Mouse (Mus musculus) embryo, embryonic 9.5 days (tissue): ENCODE measurements around the gene Gm49387.

Source experiments
- DNase-seq: peaks from one replicate; pipeline ENCODE4 v3.0.0-alpha.2; 2017; ENCODE audit errors: extremely low spot score

The Gm49387 gene

DNA sequence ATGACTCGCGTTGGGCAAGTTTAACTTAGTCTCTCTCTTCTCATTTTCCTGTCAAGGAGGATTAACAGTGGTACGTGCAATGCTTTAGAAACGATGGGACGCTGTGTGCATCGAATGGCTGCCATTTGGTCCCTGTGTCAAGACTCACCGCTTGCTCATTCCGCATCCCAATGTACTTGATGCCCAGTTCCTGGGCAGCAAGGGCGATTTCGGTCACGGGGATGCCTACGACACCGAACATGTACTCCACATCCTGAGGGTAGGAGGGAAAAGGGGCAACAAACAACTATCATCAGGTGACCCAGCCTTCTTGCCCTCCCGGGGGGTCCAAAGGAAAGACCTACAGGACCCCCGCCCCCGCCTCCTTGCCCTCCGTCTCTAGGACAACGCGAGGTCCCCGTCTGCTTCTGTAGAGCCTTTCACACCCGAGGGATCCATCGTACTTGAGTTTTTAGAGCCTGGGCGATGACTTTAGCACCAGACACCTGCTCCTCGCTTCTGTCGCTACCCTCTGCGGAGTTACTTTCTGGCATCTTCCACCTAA, at the start of gene Gm49387:
TSS of gene Gm49387 (minus strand) at position 533 of the 544 bp plus-strand sequence.
- DNase-seq: no peak

DNA sequence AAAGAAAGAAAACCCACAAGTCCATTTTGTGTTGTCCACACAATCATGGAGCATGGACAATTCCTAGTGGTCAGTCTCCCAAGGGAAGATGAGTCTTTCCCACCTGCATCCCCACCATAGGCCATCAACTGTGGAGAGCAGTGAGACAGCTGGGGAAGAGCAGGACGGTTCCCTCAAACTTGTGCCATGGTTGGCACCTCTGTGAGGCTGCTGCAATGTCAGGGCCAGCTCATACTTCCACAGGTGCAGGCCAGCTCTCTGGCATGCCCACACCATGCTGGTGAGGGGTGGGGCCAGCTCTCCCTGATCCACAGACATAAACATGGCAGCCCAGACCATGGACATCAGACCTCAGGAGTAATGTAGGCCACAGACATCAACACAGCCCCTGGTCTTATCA, 45.6 kb upstream of the Gm49387 start:
- no peak for DNase-seq

DNA sequence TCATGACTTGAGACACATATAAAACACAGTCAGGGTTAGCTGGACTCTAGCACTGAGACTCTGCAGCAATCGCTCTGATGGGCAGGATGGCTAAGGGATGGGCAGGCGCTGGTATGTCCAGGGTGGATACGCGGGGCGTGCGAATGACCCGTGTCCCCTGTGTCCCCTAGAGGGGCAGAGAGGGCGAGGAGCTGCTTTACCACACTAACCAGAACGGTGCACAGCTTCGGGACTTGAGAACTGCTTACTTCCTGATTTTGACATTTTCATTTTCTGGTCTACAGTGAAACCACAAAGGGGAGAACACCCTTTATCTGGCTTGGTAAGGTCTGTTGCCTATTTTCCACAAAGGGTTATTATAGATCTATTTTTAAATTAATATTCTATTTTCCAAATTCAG, 45.0 kb upstream of the Gm49387 start:
- no peak for DNase-seq

DNA sequence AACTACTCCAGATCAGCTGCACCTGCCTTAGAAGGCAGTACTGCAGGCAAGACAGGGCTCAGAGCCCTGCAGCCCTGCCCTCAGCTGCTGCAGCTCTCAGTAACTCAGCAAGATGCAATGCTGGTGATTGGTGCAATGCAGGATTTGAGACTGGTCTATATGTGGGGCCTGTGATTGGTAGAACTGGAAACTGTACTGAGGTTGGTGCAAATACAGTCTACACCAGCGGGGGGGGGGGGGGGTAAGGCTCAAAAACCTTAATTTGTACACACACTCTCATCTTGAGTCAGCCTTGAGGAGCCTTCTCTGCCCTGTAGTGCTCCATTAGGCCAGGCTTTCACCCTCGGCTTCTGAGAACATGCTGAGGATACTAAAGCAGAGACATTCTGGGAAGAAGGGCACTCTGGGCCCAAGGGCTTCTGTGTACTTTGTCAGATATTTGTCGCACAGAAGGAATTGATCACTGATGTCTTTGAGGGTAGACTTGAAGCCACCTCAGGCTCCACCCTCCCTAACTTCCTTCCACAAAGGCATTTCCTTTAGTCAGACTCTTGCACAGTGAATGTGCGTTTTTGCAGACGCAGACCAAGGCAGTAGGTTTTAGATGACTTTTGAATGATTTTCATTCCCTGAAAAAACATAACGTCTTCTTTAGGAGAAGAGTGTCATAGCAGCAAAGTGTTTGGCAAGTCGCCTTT, 43.8 kb upstream of the Gm49387 start:
- no peak for DNase-seq

DNA sequence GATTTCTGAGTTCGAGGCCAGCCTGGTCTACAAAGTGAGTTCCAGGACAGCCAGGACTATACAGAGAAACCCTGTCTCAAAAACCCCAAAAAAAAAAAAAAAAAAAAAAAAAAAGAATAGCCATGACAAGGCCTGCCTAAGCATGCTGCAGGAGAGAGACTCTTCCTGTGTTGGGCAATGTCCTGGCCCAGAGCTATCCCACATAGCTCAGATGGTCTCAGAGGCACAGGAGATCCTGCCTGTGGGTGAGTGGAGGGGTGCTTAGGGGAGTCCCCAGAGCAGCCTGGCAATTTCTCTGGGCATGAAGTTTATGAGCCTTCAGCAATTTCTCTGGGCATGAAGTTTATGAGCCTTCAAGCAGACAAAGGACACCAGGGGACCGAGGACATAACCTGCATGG, 42.9 kb upstream of the Gm49387 start:
- DNase-seq: no peak

DNA sequence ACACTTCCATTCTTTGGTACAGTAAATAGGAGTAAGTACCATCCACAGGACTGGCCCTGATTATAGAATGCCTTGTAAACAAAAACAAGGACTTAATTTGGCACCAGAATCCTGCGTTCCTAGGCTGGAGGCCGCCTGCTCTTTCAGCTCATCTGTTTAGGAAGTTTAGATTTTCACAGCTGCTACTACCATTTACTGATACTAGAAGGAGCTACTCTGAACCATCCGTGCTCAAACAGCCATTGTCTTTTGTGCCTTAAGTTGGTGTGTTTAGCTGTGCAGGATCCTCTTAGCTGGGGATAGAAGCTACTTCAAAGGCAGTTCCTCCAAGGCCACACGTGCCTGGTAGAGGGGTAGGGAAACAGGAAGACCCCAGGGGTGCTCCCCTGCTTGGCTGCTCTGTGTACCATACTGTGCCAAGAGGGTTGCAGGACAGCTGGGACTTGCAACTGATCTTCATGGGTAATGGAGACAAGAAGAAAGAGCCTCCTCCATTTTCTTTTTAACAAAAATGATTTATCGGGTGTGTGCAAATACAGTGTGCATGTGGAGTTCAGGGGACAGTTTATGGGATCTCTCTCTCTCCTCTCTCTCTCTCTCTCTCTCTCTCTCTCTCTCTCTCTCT, 41.4 kb upstream of the Gm49387 start:
- no peak for DNase-seq

DNA sequence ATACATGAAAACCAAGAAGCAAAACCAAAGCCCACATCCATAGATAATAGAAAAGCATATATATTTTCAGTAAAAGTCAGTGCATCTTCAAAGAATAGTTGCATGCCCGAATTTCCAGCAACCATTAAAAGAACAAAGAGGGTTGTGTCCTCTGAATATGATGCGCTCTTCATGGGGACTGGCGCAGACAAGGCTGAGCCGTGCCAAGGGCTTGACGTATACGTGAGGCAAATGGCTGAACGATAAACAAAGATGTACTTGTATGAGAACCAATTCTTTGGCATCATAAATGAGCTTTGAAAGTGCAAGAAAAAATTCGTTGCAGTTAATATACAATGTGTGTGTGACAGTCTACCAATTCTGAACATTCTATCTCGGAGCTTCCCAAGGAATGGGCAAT, 40.6 kb upstream of the Gm49387 start:
- no peak for DNase-seq

DNA sequence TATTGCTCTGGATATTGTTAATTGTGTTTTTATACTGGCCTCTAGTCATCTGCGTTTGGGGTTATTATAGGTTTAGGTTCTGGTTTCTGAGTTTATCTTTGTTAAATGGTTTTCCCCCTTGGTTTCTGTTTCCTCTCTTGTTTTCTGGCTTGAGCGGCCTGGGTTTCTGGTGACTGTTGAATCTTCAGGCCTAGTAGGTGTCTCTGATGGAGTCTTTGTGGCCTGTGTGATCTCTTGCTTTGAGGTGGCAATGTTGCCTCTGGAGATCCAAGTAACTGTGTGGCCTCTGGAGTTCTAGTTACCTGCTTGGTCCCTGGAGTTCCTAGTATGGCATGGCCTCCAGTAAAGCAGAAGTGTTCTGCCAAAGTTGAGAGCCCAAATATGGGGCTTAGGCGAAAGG, 40.0 kb upstream of the Gm49387 start:
- no peak for DNase-seq

DNA sequence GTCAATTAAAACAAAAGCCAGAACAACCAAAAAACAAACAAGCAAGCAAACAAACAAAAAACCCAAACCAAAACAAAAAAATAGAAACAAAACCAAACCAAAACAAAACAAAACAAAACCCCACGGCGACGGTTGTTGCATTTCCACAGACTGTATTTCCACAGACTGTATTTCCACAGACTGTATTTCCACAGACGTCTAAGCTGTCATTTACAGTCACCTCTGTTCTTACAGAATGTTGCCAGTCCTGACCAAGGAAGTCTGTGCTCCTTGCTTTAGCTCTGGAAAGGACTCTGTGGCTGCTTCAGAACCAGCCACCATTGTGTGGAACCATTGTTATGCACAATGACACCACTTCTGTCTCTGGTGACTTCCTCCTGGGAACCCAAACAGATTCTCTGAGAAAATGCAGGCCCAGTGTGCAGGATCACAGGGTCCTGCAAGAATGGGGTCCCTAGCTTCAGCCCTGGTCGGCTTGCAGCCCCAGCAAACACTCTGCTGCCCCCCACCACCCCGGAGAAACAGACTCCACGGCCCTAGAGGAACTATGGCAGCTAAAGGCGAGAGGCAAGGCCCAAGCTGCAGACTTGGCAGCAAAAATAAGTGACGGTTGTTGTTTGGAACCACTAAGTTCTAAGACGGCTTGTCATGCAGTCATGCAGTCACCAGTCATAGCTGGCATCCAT, 31.1 kb upstream of the Gm49387 start:
- DNase-seq: no peak

DNA sequence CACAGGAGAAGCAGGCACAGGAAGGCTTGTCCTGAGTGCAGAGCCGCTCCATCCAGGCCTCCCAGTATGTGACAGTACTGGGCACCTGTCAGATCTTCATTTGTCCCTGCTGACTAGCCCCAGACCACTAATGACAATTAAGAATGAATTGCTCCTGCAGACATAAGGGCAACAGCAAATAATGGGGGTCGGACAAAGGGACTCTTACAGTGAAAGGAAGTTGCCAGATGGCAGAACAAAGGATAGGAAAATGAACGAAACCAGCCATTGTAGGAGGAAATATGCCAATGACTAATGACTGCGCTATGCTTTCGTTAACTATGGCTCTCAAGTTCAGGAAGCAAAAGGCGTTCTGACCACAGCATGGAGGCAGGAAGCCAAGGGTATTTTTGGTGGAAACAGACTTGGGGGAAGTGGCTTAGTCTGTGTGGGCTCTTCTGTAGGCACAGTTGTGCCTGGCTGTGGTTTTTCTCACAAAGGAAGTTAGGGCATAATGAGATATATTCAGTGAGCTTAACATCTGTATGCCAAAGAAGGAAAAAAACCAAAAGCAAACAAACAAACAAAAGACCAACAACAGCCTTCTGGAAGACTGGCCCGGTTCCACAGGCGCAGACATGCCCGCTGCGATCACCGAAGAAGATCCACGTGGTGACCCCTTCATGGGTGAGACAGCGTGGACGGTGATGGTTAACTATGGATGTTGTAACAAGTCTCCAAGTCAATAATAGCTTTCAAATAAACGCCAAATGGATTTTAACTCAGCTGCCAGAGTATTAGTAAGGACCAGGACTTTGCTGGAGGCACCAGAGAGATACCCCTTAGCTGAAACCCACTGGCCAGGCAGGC, 29.2 kb upstream of the Gm49387 start:
- peak; percentile 27 for DNase-seq

DNA sequence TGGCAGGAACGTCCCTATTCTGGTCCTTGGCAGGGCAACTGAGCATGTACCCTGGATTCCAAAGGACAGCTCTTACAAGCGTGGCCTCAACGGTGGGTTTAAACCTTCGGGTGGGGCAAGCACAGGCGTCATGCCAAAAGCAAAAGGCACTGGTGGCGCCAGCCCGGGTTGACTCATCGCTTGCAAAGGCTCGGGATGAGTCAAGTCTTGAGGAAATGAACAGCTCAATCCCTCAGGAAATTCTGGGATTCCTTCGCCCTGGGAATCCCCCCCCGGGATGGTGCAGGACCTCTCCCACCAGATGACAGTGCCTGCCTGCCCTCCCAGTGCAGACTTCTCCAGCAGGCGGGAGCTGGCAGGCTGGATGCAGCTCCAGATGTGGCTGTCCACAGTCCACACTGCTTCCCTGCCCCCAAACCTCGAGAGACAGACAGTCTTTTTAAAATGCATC, 28.5 kb upstream of the Gm49387 start:
- no peak for DNase-seq

DNA sequence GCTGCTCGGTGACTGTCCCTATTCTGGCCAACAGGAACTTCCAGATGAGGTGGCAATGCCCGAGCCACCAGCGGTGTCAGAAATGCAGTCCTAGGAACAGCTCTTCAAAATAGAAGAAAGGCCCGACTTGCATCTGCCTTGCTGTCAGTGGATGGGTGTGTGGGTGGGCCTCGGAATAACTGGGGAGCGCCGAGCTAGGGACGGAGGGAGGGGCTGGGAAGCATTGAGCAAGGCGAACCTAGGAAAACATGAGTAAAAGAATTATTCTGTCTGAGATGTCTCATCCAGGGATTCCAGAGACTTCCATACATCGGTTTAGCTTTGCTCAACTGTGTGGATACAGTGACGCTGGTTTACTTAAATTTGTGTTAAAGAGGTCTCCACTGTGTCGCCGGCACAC, 27.6 kb upstream of the Gm49387 start:
- no peak for DNase-seq

DNA sequence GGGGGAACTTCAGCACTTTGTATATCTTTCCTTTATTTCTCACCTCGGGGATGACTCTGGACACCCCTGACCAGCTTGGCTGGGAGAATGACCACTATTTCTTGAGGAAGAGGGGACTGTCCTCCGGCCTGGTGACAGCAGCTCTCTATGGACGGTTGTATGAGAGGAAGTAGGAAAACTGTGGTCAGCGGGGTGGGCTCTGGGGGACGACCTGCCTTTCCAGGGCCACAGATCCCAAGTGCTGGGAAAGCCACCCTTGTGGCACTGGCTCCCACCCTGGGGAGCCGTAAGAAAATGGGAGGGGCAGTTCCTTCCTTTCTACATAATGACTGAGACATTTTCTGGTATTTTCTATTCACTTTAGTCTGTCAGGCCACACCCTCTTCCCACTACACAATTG, 27.1 kb upstream of the Gm49387 start:
- DNase-seq: no peak

DNA sequence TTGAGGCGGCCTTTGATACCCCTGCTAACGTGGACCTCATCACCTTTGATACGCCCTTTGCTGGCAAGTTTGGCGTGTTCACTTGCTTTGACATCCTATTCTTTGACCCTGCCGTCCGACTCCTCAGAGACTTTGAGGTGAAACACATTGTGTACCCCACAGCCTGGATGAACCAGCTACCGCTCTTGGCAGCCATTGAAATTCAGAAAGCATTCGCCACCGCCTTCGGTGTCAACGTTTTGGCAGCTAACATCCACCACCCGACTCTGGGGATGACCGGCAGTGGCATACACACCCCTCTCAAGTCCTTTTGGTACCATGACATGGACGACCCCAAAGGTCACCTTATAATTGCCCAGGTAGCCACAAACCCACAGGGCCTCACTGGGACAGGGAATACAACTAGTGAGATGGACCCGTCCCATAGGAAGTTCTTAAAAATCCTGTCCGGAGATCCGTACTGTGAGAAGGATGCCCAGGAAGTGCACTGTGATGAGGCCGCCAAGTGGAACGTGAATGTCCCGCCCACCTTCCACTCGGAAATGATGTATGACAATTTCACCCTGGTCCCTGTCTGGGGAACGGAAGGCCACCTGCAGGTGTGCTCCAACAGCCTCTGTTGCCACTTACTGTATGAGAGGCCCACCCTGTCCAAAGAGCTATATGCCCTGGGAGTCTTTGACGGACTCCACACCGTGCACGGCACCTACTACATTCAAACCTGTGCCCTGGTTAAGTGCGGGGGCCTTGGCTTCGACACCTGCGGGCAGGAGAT, 26.4 kb upstream of the Gm49387 start:
- DNase-seq: no peak

DNA sequence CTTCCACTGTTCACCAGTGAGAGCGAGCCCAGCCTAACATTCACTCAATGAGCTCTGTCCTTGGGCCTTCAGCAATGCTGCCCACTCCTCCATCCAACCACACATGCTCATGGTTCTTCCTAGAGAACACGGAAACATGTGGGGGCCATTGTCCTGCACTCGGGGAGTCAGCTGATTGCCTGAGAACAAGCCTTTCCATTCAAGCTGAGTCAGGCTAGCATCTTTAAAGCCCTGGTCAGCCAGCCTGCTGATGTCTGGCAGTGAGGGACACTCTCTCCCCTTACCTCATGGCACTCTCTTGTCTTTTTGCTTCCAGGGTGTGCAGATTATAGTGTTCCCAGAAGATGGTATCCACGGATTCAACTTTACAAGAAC, 24.9 kb upstream of the Gm49387 start:
- no peak for DNase-seq

DNA sequence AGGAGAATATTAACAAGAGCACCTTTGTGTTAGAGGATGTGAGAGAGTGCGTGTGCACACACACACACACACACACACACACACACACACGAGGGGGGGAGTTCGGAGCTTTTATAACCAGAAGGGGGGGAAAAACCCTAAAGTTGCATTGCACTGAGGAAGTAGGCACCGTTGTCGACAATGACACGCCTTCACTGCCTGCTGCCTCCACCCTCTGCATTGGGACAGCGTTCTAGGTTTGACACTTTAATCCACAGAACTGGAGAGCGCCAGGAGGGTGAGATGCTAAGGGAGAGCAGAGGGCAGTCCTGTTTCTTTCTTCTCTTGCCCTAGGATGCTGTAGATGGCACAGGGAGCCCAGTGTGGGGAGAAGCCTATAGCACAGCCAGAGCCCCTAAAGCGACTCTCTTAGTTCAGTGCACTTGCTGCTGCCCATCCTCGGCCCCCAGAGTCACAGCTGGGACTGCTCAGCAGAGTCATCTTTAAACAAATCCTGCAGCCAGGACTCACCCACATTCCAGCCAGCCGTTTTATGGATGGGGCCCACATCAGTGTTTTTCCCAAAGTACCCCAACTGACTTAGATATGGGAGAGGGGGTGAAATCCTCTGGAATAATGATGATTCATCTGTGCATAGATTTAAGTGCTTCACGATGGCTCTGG, 24.4 kb upstream of the Gm49387 start:
- no peak for DNase-seq

DNA sequence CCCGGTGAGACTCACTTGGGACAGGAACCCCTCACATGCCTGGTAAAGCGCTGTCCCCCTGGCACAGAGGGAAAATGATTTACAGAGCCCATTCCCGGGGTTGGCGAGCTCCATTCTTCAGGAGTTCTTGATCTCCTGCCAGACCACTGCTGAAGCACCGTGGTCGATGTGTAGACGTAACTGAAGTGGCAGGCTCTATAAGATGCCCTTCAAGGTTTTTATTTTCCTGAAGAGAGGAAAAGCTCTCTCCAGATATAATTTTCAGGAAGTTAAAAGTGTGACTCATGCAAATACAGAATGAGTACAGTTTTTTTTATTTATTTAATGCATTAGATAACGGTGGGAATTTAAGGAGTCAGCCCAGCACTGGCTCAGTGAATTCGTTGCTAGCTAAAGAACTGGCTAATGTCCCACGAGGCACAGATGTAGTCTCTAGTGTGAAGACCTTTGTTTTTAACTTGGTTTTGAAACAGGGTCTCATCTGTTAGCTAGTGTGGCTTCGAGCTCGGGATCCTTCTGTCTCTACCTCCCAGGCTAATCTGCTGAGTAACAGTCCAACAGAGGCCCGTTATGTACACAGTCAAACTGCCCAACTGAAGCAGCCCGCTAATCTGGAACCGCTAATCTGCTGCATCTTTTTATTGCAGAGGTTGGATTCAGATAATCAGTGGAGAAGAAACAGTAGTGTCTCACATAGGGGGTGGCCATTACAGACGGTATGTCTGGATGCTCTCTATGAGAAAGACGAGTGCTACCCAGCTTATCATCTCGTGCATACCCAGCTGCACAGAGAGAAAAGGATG, 23.6 kb upstream of the Gm49387 start:
- DNase-seq: no peak

DNA sequence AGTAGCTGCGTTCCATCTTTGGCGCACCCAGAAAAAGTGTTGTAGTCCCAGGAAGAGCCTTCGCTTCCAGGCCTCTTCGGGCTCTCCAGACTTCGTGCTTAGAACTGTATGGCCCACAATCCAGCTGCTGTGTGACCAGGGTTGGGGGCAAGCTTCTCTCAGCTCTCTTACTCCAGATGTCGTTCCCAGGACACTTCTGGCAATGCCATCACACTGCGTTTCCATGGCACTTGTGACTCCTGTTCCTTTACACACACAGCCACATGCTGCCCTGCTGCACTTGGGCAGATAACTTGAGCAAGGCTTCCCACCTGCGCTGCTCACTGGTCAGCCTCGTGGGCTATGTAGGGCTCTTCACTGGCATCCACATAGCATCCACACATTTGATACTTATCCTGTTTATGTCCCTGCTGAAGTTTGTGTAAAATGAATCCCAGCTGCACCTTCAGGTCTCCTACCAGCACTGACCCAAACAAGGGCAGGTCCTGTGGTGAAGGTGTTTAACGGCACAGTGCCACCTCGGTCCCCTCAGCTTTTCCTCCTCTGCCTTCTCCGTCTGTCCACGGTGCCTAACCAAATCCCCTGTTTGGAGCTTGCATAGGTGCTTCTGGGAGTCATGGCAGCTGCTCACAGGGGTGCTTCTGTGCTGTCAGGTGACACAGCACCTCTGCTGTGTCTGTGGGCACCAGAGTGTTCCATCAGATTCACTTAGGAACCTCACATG, 22.9 kb upstream of the Gm49387 start:
- DNase-seq: no peak

DNA sequence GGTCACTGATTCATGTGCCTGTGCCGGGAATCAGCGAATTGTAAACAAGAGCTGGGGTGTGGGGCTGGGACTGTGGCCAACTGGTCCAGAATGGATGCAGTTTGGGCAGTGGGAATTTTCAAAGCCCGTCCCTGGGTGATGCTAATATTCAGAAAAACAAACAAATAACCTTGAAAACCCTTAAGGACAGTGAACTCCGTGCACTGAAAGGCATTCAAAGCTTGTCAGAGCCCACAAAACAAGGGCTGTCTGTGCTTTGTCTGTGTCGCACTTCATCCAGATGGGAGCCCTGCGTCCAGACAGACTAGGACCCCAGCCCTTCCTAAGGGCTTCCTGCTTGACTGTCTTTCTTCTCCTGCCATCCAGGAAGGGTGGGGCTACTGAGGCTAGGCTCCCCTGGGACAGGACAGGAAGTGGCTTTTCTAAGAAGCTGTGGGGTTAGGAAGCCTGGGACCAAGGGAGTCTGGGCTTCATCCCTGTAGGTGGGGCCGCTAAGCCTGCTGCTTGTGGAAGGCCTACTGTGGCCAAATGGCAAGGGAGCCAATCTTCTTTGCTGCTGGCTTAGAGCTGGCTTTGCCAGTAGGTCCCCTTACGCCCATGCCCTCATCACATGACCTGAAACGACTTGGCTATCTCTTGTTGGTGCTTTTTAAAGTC, 22.0 kb upstream of the Gm49387 start:
- peak; percentile 52 for DNase-seq
